Mouse (Mus musculus) thymus, adult 2 months (tissue): Measurements from ENCODE around the gene Mgll.

ENCODE experiments used
- CTCF ChIP-seq: fragments of 200-500 bp; IDR thresholded peaks from 2 replicates; pipeline ENCODE4 v1.5.1; 2012; ENCODE audit warnings: mild to moderate bottlenecking, control low read depth, low read length, moderate library complexity, borderline replicate concordance; ENCODE audit not compliant: control insufficient read depth, poor library complexity, insufficient read depth; ENCODE audit errors: extremely low read depth
- POLR2A ChIP-seq: fragments of 200-500 bp; IDR thresholded peaks from 2 replicates; pipeline ENCODE4 v1.6.1; 2012; ENCODE audit warnings: mild to moderate bottlenecking, low read length, control low read depth, moderate library complexity; ENCODE audit not compliant: control insufficient read depth, poor library complexity, insufficient read depth; ENCODE audit errors: extremely low read depth

GRCm38 (mm10) chr6:88844901-88845565, 120.8 kb downstream of the Mgll start:
- TF ChIP-seq CTCF (no peak), POLR2A (no peak)
